Mouse (Mus musculus) adrenal gland, postnatal 10 days (tissue): Measurements from ENCODE around the gene Tmem131. TPM values are rescaled to one million over a fixed set of nuclear protein-coding genes. Genes with fewer than 3 reads are reported as not detected.

Experiments used
- total RNA-seq, 2 experiments: library from RNA; stranded (reverse); gene quantifications; 2 replicates each; pipeline ENCODE4 v1.2.3; 2021

Tmem131 gene
- total RNA-seq, 2 experiments from 2014 or later: 39.3 to 48.0 TPM

Other genes with a start within 250 kb of the Tmem131 start
- not detected for gene 4933424G06Rik, start 233.5 kb downstream of the Tmem131 start, total RNA-seq
- gene Actr1b, start 229.2 kb downstream of the Tmem131 start, total RNA-seq: 100 to 1,000 TPM; 111 to 133 TPM
- 1 to 10 TPM; 2.1 to 2.4 TPM for gene Zap70, start 181.9 kb downstream of the Tmem131 start, total RNA-seq
- 1 to 10 TPM; 1.9 to 2.8 TPM for gene Vwa3b, start 82.9 kb upstream of the Tmem131 start, total RNA-seq